In genomic region chr12:34991900-34992299, GRCm38 (mm10) we compare ENCODE assay signal across 40 mouse cellular contexts. TPM values are rescaled to one million over a fixed set of nuclear protein-coding genes. Genes with fewer than 3 reads are reported as not detected.
"Had no signal": no experiment of that assay in that cellular context is flagged by ENCODE, and none has a peak within 500 bp of the region (broad histone marks: within the 10 kb centered on the region; RNA-seq: fewer than 3 reads in every experiment).

No protein-coding gene starts in this region.

- H3K9me3 ChIP-seq: heart, embryonic 13.5 days; heart, embryonic 15.5 days; hindbrain, embryonic 13.5 days; hindbrain, embryonic 15.5 days; kidney, embryonic 15.5 days; limb, embryonic 10.5 days; liver, embryonic 13.5 days; liver, embryonic 15.5 days had no signal

- H3K4me2 ChIP-seq: heart, embryonic 11.5 days; heart, embryonic 13.5 days; heart, embryonic 15.5 days; hindbrain, embryonic 13.5 days; hindbrain, embryonic 15.5 days; kidney, embryonic 15.5 days; limb, embryonic 12.5 days; liver, embryonic 11.5 days; liver, embryonic 13.5 days; liver, embryonic 15.5 days had no signal

- H3K36me3 ChIP-seq: heart, embryonic 13.5 days; heart, embryonic 15.5 days; hindbrain, embryonic 13.5 days; hindbrain, embryonic 15.5 days; kidney, embryonic 15.5 days; limb, embryonic 10.5 days; limb, embryonic 12.5 days; liver, embryonic 13.5 days; liver, embryonic 15.5 days had no signal

- DNase-seq: gastrocnemius, postnatal 14 days; gastrocnemius, postnatal 36 days; heart, adult 18-20 months; heart, postnatal 14 days; heart, postnatal 36 days; kidney, adult 11 months; kidney, adult 2 months; kidney, adult 9 months; kidney, postnatal 14 days; kidney, postnatal 36 days; layer of hippocampus, adult 9-11 months; layer of hippocampus, postnatal 36 days; liver; liver, embryonic 13.5 days had no signal

- H3K27ac ChIP-seq: heart, embryonic 13.5 days; heart, embryonic 15.5 days; hindbrain, embryonic 13.5 days; hindbrain, embryonic 15.5 days; hindbrain, postnatal 0 days; kidney, embryonic 15.5 days; kidney, postnatal 0 days; limb, embryonic 10.5 days; limb, embryonic 12.5 days; liver, embryonic 13.5 days; liver, embryonic 15.5 days had no signal

- H3K9ac ChIP-seq: heart, embryonic 13.5 days; heart, embryonic 15.5 days; hindbrain, embryonic 13.5 days; hindbrain, embryonic 15.5 days; kidney, embryonic 15.5 days; limb, embryonic 12.5 days; liver, embryonic 13.5 days; liver, embryonic 15.5 days had no signal

- H3K4me1 ChIP-seq: heart, embryonic 13.5 days; heart, embryonic 15.5 days; hindbrain, embryonic 13.5 days; hindbrain, embryonic 15.5 days; kidney, embryonic 15.5 days; limb, embryonic 10.5 days; limb, embryonic 12.5 days; liver, embryonic 13.5 days; liver, embryonic 15.5 days had no signal

- H3K27me3 ChIP-seq: heart, embryonic 13.5 days; heart, embryonic 15.5 days; hindbrain, embryonic 13.5 days; hindbrain, embryonic 15.5 days; kidney, embryonic 15.5 days; limb, embryonic 12.5 days; liver, embryonic 13.5 days; liver, embryonic 15.5 days had no signal

- ATAC-seq: hindbrain, postnatal 0 days had no signal

- H3K4me3 ChIP-seq: heart, embryonic 13.5 days; heart, embryonic 15.5 days; hindbrain, embryonic 13.5 days; hindbrain, embryonic 15.5 days; kidney, embryonic 15.5 days; limb, embryonic 10.5 days; limb, embryonic 12.5 days; liver, embryonic 13.5 days; liver, embryonic 15.5 days had no signal

RNA-seq across cellular contexts. Expression of gene Prps1l1, which starts 7.3 kb away (rescaled TPM):
- total RNA-seq: gastrocnemius, adult 8-10 months; gastrocnemius, postnatal 14 days; gastrocnemius, postnatal 36 days; heart, adult 18-20 months; heart, postnatal 14 days; heart, postnatal 36 days; hematopoietic stem cell, adult 5-6 weeks; hindbrain, postnatal 0 days; layer of hippocampus, adult 18-20 months; layer of hippocampus, adult 8-10 months; layer of hippocampus, postnatal 14 days; layer of hippocampus, postnatal 36 days; left cerebral cortex, adult 18-20 months; left cerebral cortex, adult 8-10 months; left cerebral cortex, postnatal 10 days; left cerebral cortex, postnatal 36 days had no signal
- polyA plus RNA-seq: heart, embryonic 11.5 days; heart, embryonic 13.5 days; heart, embryonic 15.5 days; heart, postnatal 0 days; hindbrain, embryonic 11.5 days; hindbrain, embryonic 13.5 days; hindbrain, embryonic 15.5 days; hindbrain, postnatal 0 days; intestine, embryonic 14.5 days; kidney, adult 2 months; kidney, embryonic 15.5 days; kidney, postnatal 0 days; large intestine, adult 2 months; limb, embryonic 10.5 days; limb, embryonic 12.5 days; limb, embryonic 14.5 days; liver, embryonic 11.5 days; liver, embryonic 15.5 days had no signal
